Mouse (Mus musculus): ENCODE measurements around the gene F11.

GRCm38 (mm10) chr8:45238282-45238681 lies 23.5 kb downstream of the F11 start:
- TF ChIP-seq CTCF (IDR thresholded peaks at IDR 0.05; ENCODE audit: low read depth, low read length) (no peak), GATA1 (IDR thresholded peaks at IDR 0.05; ENCODE audit: borderline replicate concordance, low read length) (no peak), POLR2AphosphoS5 (IDR thresholded peaks at IDR 0.05; ENCODE audit: insufficient replicate concordance, low read depth, low read length) (no peak), TAL1 (conservative IDR thresholded peaks at IDR 0.05; ENCODE audit: low read depth, low read length) (no peak), GATA2 (IDR thresholded peaks at IDR 0.05; ENCODE audit: borderline replicate concordance, low read depth, low read length) (no peak)
